In genomic region chr13:103333601-103334391, GRCm38 (mm10) we compare ENCODE assay signal across 8 mouse cellular contexts. TPM values are rescaled to one million over a fixed set of nuclear protein-coding genes. Genes with fewer than 3 reads are reported as not detected.
DNase-seq lines count a peak whose midpoint lies in the region; ATAC-seq lines count a peak whose summit lies in the region.

No protein-coding gene starts in this region.

- no peaks in the 10 kb centered on the region for H3K9me3 ChIP-seq in erythroblast, embryonic 14.5 days (ENCODE audit: control insufficient read depth, low read length)
- no peaks in the 10 kb centered on the region for H3K9me3 ChIP-seq in intestine, embryonic 14.5 days (ENCODE audit: control insufficient read depth, low read length)
- H3K9me3 ChIP-seq in liver, embryonic 11.5 days (ENCODE audit: control insufficient read depth, low read length), result no peaks in the 10 kb centered on the region
- no peaks in the 10 kb centered on the region; the same call in 1 of the 2 replicates for H3K9me3 ChIP-seq in neural tube, embryonic 14.5 days (ENCODE audit: control insufficient read depth, low read length)

- no peaks in the 10 kb centered on the region for H3K36me3 ChIP-seq in erythroblast, embryonic 14.5 days (ENCODE audit: control insufficient read depth)
- H3K36me3 ChIP-seq in intestine, embryonic 14.5 days (ENCODE audit: control insufficient read depth, insufficient read depth, low read length), result no peaks in the 10 kb centered on the region
- H3K36me3 ChIP-seq in liver, embryonic 11.5 days (ENCODE audit: control insufficient read depth, insufficient read depth, low read length), result no peaks in the 10 kb centered on the region
- H3K36me3 ChIP-seq in neural tube, embryonic 14.5 days (ENCODE audit: control insufficient read depth, insufficient read depth, low read length), result no peaks in the 10 kb centered on the region

- H3K27ac ChIP-seq in brown adipose tissue, adult 24 weeks (replicated peaks; ENCODE audit: low read depth, low read length), result no peak overlapping the region
- no peak overlapping the region for H3K27ac ChIP-seq in intestine, embryonic 14.5 days (ENCODE audit: low read depth)
- no peak overlapping the region for H3K27ac ChIP-seq in liver, embryonic 11.5 days (ENCODE audit: low read depth, low read length)
- no peak overlapping the region for H3K27ac ChIP-seq in neural tube, embryonic 14.5 days (ENCODE audit: low read depth, low read length)

- no peaks in the 10 kb centered on the region for H3K4me1 ChIP-seq in erythroblast, embryonic 14.5 days (ENCODE audit: control insufficient read depth)
- H3K4me1 ChIP-seq in brown adipose tissue, adult 24 weeks (ENCODE audit: control insufficient read depth, insufficient read depth, insufficient read length, low read length), result peaks cover 9% of the 10 kb centered on the region; the same call in 1 of the 2 replicates
- peaks cover 12% of the 10 kb centered on the region for H3K4me1 ChIP-seq in intestine, embryonic 14.5 days (replicated peaks; ENCODE audit: control insufficient read depth, insufficient read depth, low read length)
- H3K4me1 ChIP-seq in liver, embryonic 11.5 days (replicated peaks; ENCODE audit: control insufficient read depth, insufficient read depth, low read length), result no peaks in the 10 kb centered on the region
- peaks cover 12% of the 10 kb centered on the region; the same call in 1 of the 2 replicates for H3K4me1 ChIP-seq in neural tube, embryonic 14.5 days (ENCODE audit: control insufficient read depth, insufficient read depth, low read length)

- WGBS in intestine, embryonic 14.5 days, result under 1% methylated on average over 74 of the region's 74 CpGs
- WGBS in liver, embryonic 11.5 days, result under 1% methylated on average over 70 of the region's 74 CpGs
- WGBS in neural tube, embryonic 14.5 days, result under 1% methylated on average over 67 of the region's 74 CpGs

- peak; percentile 55 for DNase-seq in gastrocnemius, postnatal 25 days
- DNase-seq in intestine, embryonic 14.5 days (ENCODE audit: low spot score), result no peak
- no peak for DNase-seq in liver, embryonic 11.5 days (ENCODE audit: low spot score)
- DNase-seq in thymus, postnatal 4 days, result peak; percentile 46

- H3K9ac ChIP-seq in intestine, embryonic 14.5 days (ENCODE audit: low read length), result peak overlapping the region; percentile 29
- peak overlapping the region; percentile 34 for H3K9ac ChIP-seq in liver, embryonic 11.5 days (ENCODE audit: low read depth, low read length)
- peak overlapping the region; percentile 61 for H3K9ac ChIP-seq in neural tube, embryonic 14.5 days (replicated peaks; ENCODE audit: low read depth, low read length)

- ATAC-seq in erythroblast, adult 5-6 weeks (replicated peaks; ENCODE audit: low FRiP score, poor library complexity, severe bottlenecking), result no peak
- peak; percentile 73 for ATAC-seq in intestine, embryonic 14.5 days (replicated peaks; ENCODE audit: low FRiP score, low TSS enrichment, low read depth)
- ATAC-seq in liver, embryonic 11.5 days (replicated peaks; ENCODE audit: low FRiP score), result peak; percentile 51
- ATAC-seq in neural tube, embryonic 14.5 days (ENCODE audit: low read depth), result peak; percentile 62

- H3K4me3 ChIP-seq in erythroblast, embryonic 14.5 days (replicated peaks), result peak overlapping the region; percentile 44
- peak overlapping the region; percentile 72 for H3K4me3 ChIP-seq in brown adipose tissue, adult 24 weeks (ENCODE audit: insufficient read depth, low read depth, low read length)
- peak overlapping the region; percentile 61 for H3K4me3 ChIP-seq in intestine, embryonic 14.5 days (ENCODE audit: low read depth, low read length)
- H3K4me3 ChIP-seq in liver, embryonic 11.5 days (ENCODE audit: low read depth, low read length), result peak overlapping the region; percentile 65
- peak overlapping the region; percentile 71 for H3K4me3 ChIP-seq in neural tube, embryonic 14.5 days (ENCODE audit: low read depth, low read length)

- peak overlapping the region; percentile 94 for H3K4me2 ChIP-seq in intestine, embryonic 14.5 days (ENCODE audit: low read length)
- H3K4me2 ChIP-seq in liver, embryonic 11.5 days, result peak overlapping the region; percentile 88
- H3K4me2 ChIP-seq in neural tube, embryonic 14.5 days (ENCODE audit: low read depth, low read length), result peak overlapping the region; percentile 97

- peaks cover 55% of the 10 kb centered on the region for H3K27me3 ChIP-seq in erythroblast, embryonic 14.5 days (ENCODE audit: control insufficient read depth)
- H3K27me3 ChIP-seq in intestine, embryonic 14.5 days (replicated peaks; ENCODE audit: control insufficient read depth, insufficient read depth, low read length), result peaks cover 35% of the 10 kb centered on the region
- H3K27me3 ChIP-seq in liver, embryonic 11.5 days (replicated peaks; ENCODE audit: control insufficient read depth, insufficient read depth, low read length), result peaks cover 54% of the 10 kb centered on the region
- peaks cover 10% of the 10 kb centered on the region; the same call in 1 of the 2 replicates for H3K27me3 ChIP-seq in neural tube, embryonic 14.5 days (ENCODE audit: control insufficient read depth, insufficient read depth, low read length)

RNA-seq across cellular contexts. Expression of gene Mast4, which starts 0.5 kb away (rescaled TPM):
- 0.03 and 0.04 TPM in 2 replicates for polyA plus RNA-seq in erythroblast, embryonic 14.5 days (2012)
- total RNA-seq in erythroblast, adult 5-6 weeks (2015; ENCODE audit: low replicate concordance), result 1.9 and 5.2 TPM in 2 replicates
- 0.42 and 2.1 TPM in 2 replicates for total RNA-seq in erythroblast, adult 5-6 weeks (2017; ENCODE audit: low replicate concordance)
- polyA plus RNA-seq in brown adipose tissue, adult 24 weeks (2012; ENCODE audit: insufficient read depth, insufficient read length, missing spikeins), result 3.7 and 5.9 TPM in 2 replicates
- 10 to 100 TPM; 24.5 to 37.3 TPM for total RNA-seq in gastrocnemius, postnatal 25 days (2021)
- 31.5 and 31.9 TPM in 2 replicates for polyA plus RNA-seq in intestine, embryonic 14.5 days (2014; fragmentation: Nextera tagmentation; extraction: Ambion mirVana)
- 10.1 and 11.6 TPM in 2 replicates for polyA plus RNA-seq in liver, embryonic 11.5 days (2014; fragmentation: Nextera tagmentation; extraction: Ambion mirVana)
- 27.9 and 33.0 TPM in 2 replicates for polyA plus RNA-seq in neural tube, embryonic 14.5 days (2014; fragmentation: Nextera tagmentation; extraction: Ambion mirVana)

Comparison
In these comparisons a context has a peak if more than half of its experiments do, and no peak if none do; other contexts are left out.
1. DNase-seq: peak in gastrocnemius, postnatal 25 days (single experiment) and thymus, postnatal 4 days (single experiment); none in intestine, embryonic 14.5 days (single experiment) and liver, embryonic 11.5 days (single experiment).
2. Peak in every context shown above with its lines, with median percentiles within 50 percentile points of each other: H3K4me3 ChIP-seq, H3K4me2 ChIP-seq and H3K9ac ChIP-seq.